ENCODE assay signal across 16 mouse cellular contexts in genomic region chr9:71480305-71480704, GRCm38 (mm10).
"Had no signal": no experiment of that assay in that cellular context is flagged by ENCODE, and none has a peak within 500 bp of the region (broad histone marks: within the 10 kb centered on the region; RNA-seq: fewer than 3 reads in every experiment).

No protein-coding gene starts in this region.

- H3K27ac ChIP-seq: kidney, embryonic 15.5 days; left cerebral cortex, adult 2 months; limb, embryonic 15.5 days; macrophage; midbrain, embryonic 13.5 days; stomach, embryonic 15.5 days had no signal

- H3K4me3 ChIP-seq: kidney, embryonic 15.5 days; left cerebral cortex, adult 2 months; limb, embryonic 15.5 days; megakaryocyte, embryonic 14.5 days; midbrain, embryonic 13.5 days; myocyte; stomach, embryonic 15.5 days had no signal

- H3K4me2 ChIP-seq: kidney, embryonic 15.5 days; limb, embryonic 15.5 days; lung, embryonic 14.5 days; midbrain, embryonic 13.5 days; stomach, embryonic 15.5 days had no signal

- ATAC-seq: intestine, embryonic 16.5 days; midbrain, embryonic 13.5 days had no signal

- DNase-seq: kidney, adult 2 months; kidney, postnatal 25 days; lung, embryonic 14.5 days; lung, postnatal 14 days; right cerebral cortex, postnatal 14 days; thymus, adult 2 months; thymus, postnatal 25 days had no signal

- H3K9me3 ChIP-seq: kidney, embryonic 15.5 days; limb, embryonic 15.5 days; megakaryocyte, embryonic 14.5 days; midbrain, embryonic 13.5 days; stomach, embryonic 15.5 days had no signal

- H3K9ac ChIP-seq: kidney, embryonic 15.5 days; limb, embryonic 15.5 days; lung, embryonic 14.5 days; midbrain, embryonic 13.5 days; stomach, embryonic 15.5 days had no signal

- H3K27me3 ChIP-seq: kidney, embryonic 15.5 days; limb, embryonic 15.5 days; megakaryocyte, embryonic 14.5 days; midbrain, embryonic 13.5 days; stomach, embryonic 15.5 days had no signal
